Mouse (Mus musculus) layer of hippocampus, postnatal 25 days (tissue): Measurements from ENCODE around the gene Tmem222. TPM values are rescaled to one million over a fixed set of nuclear protein-coding genes. Genes with fewer than 3 reads are reported as not detected.

Experiments used
- DNase-seq, 2 experiments: peaks; one replicate each; pipeline ENCODE4 v3.0.0; 2022; ENCODE audit warnings: mixed read lengths in 2 of 2, low spot score in 1 of 2; ENCODE audit errors: extremely low spot score in 1 of 2
- total RNA-seq, 2 experiments: library from RNA; stranded (reverse); gene quantifications; 2 replicates each; pipeline ENCODE4 v1.2.3; 2021

The Tmem222 gene
- total RNA-seq = 10 to 100 TPM; 85.7 to 92.6 TPM

DNA sequence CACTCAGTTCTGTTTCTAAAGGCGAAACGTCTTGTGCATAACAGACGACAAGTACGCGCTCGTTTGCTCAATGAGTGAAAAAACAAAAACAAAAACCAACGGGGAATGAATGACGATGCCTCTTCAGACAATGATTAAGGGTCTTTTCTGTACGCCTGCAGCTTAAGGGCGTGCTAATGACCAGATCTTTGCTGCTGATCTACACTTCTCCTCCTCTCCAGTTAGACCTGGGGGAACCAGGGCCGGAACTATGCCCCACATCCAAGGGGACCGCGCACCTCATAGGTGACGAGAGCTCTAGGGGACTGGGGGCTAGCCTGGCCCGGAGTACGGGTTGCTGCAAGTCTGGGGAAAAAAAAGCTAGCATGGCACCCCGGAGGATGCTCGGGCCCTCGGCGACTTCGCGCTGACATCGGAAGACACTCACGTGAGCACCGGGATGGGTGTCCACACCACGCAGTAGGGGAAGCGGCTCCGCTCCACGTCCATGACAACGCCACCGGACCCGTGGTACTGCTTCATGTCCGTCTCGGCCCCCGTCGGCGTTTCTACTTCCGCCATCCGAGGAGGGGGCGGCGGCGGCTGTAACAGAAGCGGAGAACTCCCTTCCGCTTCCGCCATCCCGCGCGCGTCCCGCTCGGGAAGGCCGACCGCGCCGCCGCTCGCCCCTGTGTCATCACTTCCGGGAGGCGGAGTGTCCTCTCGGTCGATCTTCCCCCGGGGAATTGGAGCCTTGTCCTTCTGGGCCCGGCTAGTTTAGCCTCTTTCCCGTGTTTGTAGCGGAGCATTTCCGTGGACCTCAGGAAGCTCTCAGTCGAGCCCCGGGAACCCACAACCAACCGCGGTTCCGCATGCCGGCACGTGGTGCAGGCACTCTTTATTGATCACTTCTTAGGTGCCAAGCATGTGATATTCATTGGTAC, at the start of gene Tmem222:
Gene Tmem222, minus strand, starts transcription at position 689 of the 923 bp plus-strand sequence.
- peak; percentile 93 to 96 for DNase-seq

- DNase-seq = no peak
These were observed 42.1 kb upstream of the Tmem222 start for GRCm38 (mm10) chr4:133319667-133320066.

GRCm38 (mm10) chr4:133315991-133316390, 38.4 kb upstream of the Tmem222 start:
- no peak for DNase-seq

- DNase-seq = no peak
These were observed 37.3 kb upstream of the Tmem222 start for GRCm38 (mm10) chr4:133314896-133315295.

- peak; percentile 90 to 99 for DNase-seq
These were observed 32.4 kb upstream of the Tmem222 start for GRCm38 (mm10) chr4:133309948-133310347.

- peak in 1 of 2 experiments; percentile 64 for DNase-seq
These were observed 29.7 kb upstream of the Tmem222 start for GRCm38 (mm10) chr4:133307331-133307730.

- DNase-seq = no peak
These were observed 28.2 kb upstream of the Tmem222 start for GRCm38 (mm10) chr4:133305825-133306224.

DNA sequence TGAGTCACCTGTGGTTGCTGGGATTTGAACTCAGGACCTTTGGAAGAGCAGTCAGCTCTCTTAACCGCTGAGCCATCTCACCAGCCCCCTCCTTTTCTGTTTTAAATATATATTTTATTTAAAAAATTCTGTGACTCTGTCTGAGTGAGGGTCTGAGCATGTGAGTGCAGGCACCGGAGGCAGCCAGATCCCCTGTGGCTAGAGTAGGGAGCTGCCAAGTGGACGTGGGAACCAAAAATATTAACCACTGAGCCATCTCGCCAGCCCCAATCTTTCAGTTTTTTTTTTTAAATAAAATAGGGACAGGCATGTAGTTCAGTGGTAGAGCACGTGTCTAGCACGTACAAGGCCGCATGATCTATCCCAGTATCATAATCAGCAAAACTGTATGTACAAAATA, 27.2 kb upstream of the Tmem222 start:
- DNase-seq = no peak

DNA sequence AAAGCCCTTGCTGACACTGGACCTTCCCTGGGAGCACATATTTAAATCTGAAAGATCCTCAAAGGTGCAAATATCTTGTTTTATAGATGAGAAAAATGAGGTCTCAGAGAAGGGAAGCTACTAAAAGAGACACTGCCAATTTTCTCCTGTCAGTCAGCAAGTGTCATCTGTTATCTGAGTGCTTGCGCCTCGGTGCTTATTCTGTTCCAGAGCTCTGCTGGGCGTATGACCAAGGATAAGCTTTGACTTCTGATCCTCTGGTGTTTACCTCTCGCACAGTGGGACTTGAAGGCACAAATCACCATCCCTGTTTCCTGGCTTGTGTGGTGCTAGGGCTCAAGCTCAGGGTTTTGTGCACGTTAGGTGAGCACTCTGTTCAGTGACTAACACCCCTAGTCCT, 25.1 kb upstream of the Tmem222 start:
- no peak for DNase-seq

DNA sequence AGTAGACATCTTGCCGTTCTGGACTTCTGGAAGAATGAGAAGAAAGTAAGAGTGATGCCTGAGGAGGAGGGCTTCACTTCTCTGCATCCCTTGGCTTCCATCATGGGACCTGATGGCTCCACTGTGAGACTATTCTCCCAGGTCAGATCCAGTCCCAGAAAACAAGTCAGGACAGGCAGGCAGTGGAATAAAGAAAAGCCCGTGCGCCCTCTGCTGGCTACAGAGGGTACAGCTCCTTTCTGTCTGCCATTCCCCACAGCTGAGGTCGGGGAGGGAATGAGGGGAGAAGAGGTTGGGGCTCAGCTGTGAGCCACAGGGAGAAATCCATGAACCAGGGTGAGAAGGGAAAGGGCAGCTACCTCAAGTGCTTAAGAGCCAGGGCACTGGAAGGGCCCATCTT, 24.2 kb upstream of the Tmem222 start:
- peak; percentile 71 to 89 for DNase-seq

DNA sequence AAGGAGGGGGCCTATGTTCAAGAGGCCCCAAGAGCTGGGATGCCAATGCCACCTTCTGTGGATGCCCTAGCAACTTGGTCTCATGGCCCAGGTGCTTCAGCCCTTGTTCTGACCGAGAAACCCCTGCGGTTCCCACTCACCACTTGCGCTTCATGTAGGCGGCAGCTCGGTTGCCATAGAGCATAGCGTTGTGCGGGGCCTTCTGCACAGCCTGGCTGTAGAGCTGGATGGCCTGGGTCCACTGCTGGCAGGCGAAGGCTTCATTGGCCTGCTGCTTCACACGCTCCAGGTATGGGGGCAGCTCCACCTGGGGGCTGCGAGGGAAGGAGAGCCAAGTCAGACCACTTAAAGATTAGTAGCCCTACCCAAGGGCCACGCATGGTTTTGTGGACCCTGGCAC, 22.8 kb upstream of the Tmem222 start:
- no peak for DNase-seq

GRCm38 (mm10) chr4:133299701-133300100, 22.1 kb upstream of the Tmem222 start:
- DNase-seq = no peak

- DNase-seq = peak in 1 of 2 experiments; percentile 36
These were observed 21.1 kb upstream of the Tmem222 start for GRCm38 (mm10) chr4:133298516-133299365.

DNA sequence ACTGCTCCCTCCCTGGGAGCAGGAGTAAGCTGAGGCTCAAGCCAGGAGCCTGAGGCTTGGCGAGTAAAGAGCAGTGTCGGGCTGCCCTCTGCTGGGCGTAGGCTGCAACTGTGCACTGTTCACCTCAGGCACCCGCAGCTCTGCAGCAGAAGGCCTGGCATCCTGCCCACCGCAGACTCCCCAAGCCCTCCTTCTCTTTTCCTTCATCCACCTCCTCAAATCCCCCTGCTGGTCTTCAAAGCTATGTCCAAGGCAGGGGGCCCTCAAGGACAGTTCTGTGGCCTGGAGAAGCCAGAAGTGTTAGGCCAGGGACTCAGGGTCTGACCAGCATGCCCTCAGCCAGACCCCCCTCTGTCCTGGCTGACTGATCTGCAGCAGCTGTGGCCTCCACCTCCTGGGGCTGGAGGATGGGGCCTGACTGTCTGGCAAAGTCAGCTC, 20.2 kb upstream of the Tmem222 start:
- DNase-seq = peak; percentile 79 to 86

- DNase-seq = peak in 1 of 2 experiments; percentile 35
These were observed 19.8 kb upstream of the Tmem222 start for GRCm38 (mm10) chr4:133297360-133297759.

GRCm38 (mm10) chr4:133294084-133294483, 16.5 kb upstream of the Tmem222 start:
- DNase-seq = no peak

DNA sequence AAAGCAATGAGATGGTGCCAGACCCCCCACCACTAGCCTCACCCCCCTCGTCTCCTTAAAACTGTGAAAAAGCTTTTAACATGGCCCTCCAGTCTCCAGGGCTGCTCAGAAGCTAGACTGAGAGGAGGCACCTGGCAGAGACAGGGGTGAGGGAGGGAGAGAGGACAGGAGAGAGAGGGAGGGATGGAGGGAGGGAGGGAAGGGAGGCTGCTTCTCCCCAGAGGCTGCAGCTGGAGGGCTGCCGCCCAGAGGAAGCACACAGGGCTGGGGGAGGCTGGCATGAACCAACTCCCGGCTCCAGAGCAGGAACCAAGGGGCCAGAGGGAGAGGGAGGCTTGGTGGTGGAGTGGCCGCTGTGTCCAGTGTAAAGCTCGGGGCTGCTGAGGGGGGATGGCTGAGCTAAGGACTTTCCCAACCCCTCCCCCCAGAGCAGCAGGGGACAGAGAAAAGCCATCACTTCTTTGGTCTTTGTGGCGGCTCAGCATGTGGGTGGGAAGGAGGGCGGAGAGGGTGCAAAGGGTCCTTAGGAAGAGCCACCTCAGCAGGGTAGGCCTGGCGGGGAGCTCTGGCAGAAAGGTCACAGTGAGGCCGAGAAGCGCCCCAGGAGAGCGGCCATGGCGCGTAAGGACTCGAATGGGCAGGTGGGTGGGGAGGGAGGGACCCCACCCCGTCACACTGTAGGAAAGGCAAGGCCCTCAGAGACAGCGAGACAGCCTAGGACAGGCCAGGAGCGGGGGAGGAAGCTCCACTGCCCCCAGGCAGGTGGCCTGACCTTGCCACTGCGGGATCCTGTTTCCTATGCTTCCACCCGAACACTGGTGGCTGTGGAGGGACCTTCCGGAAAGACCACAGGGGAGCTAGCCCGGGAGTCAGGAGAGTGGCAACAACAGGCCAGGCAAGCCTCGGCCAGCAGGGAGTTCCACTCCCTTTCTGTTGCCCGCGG, 15.6 kb upstream of the Tmem222 start:
- DNase-seq = no peak

DNA sequence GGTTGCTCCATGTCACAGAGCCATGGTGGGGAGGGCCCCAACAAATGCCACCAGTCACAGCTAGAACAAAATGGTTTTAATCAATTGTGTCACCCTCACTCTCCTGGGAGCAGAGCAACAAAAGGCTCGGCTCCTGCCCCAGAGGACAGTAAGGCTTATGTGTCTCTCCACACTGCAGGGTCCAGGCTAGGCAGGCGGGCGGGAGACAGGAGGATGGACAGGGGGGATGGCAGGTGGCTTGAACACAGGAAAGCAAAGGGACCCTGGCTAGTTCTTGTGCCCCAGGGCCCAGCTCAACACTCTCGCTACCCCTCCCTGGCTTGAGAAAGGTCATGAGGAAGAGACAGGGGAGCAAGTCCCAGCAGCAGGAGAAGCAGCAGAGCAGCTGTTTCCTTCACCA, 14.8 kb upstream of the Tmem222 start:
- no peak for DNase-seq

DNA sequence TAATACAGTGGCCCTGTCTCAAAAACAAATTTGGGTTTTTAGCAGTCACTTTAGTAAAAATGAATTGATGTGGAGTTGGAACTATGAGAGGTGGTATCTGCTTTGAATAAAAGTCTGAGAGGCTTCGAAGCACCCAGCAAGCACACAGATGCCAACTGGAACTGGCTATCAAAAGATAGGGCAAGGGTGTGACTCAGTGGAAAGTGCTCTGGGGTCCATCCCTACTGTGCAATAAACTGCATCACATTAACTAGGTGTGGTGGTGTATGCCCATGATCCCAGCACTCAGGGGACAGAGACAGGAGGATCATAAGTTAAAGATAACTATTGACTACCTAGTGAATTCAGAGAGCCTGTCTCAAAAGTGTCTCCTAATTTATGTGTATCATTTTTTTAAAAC, 13.7 kb upstream of the Tmem222 start:
- DNase-seq = no peak

DNA sequence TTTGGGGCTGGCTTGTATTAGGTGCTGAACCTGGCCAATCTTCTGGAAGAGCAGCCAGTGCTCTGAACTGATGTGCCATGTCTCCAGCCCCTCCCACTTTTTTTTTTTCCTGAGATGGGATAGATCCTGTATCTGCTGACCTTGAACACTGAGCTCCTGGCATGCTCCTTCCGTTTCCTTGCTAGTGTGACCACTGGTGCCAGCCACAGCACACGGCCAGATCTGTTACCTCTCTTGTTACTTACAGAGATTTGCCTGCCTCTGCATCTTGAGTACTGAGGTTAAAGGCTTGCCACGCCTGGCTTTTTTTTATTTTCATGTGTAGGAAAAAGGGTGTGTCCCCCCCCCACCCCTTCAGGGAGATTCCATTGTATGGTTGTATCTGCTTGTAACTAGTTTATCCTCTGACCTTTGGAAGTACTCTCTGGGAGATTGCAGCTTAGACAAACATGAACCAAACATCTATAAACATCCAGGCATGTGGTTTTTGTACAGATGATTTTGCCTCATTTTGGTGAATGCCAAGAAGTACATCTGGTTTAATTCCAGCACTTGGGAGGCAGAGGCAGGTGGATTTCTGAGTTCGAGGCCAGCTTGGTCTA, 9.0 kb upstream of the Tmem222 start:
- no peak for DNase-seq
